Mouse (Mus musculus) ovary, postnatal 10 days (tissue): ENCODE data around the gene M1ap.

Experiments used
- DNase-seq: peaks from one replicate; pipeline ENCODE4 v3.0.0; 2022; ENCODE audit warnings: low spot score

The M1ap gene

DNA sequence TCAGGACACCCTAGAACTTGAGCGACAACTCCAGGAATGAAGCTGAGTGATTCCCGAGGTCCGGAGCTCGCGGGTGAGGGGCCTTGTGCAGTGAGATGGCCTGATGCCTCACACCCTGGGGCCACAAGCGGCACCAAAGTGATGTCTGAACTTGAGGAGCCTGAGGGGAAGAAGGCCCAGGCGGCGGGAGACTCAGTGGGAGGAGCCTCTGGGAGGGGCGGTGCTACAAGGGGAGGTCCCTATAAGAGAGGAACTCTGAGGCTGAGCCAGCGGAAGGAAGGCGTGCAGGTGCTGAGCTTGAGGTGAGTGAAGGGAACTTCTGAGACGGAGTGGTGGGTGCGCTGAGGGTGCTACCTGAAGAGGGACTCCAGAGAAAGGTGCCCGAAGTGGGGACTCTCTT, at the start of gene M1ap:
Gene M1ap (plus strand): TSS at position 252 of the 400 bp plus-strand sequence.
- no peak for DNase-seq

DNA sequence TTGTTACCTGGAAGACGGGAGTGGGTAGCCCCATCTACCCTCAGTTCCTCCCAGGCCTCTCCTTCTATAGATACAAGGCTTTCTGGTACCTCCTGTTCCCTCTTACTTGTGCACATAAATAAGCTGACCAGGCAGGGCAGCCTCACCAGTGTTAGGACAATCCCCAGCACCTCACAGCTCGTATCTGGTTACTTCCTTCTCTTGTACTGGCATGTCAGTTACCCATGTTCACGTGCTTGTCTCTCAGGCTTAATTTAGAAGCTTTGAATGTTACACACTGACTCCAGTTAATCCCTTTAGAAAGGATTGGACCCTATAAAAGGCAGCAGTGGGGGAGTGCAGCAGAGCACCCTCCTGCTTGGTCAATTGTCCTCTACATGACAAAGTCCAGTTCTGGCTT, 49.4 kb upstream of the M1ap start:
- no peak for DNase-seq

DNA sequence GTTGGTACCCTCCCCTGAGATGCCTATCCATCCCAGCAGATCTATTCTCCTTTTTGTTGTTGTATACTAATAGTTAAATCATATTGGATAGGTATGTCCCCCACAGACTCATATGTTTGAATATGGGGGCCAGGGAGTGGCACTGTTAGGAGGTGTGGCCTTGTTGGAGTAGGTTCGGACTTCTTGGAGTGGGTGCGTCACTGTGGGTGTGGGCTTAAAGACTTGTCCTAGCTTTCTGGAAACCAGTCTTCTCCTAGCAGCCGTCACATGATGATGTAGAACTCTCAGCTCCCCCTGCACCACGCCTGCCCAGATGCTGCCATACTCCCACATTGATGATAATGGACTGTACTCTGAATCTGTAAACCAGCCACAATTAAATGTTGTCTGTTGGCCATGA, 48.5 kb upstream of the M1ap start:
- no peak for DNase-seq

DNA sequence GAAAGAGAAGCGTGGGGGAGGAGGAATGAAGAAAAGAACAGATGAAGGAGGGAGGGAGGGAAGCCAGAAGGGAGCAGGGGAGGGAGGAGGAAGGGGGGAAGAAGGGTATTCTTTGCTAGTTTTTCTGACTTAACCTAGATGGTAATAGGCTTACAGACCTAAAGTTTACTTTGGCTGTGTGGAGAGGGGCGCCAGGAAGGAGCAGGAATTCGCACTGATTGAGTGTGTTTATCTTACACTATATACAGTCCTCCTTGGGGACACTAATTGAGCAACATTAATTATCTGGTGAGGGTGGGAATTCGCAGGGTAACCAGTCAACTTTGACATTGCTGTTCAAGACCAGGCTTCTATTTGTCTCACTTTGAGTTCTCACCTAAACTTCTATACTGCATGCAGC, 48.0 kb upstream of the M1ap start:
- DNase-seq = no peak

DNA sequence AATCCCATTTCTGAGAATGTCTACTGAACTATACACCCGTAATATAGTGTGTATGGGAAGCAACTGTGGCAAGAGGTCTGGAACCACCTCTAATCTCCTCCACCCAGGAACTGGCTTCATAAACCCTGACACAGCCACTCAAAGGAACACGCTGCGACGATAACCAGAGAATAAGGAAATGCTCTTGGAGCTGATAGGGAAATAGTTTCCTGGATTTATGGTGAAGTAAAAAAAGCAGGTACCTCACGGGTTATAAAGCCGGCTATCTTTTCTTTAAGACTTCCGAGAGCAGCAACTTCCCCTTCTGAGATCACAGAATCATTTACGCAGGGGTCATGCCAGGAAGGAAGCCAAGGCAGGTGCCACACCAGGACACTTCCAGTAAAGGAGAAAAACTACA, 44.1 kb upstream of the M1ap start:
- DNase-seq = no peak

DNA sequence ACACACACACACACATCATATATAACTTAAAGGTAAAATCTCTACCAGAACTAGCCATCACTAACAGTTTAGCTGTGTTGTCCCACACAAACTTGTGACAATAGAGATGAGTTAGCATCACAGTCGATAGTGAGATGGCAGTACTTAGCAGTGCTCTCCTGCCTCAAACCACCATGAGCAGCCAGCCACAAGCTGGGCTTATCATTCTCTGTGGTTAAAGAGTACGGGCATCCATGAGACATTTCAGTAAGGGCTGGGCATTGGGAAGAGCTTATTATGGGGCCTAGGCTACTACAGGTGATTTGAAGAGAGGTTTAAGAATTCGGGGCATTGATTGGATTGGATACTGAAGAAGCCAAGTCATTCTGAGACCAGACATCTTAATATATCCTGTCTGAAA, 39.7 kb upstream of the M1ap start:
- DNase-seq = no peak

DNA sequence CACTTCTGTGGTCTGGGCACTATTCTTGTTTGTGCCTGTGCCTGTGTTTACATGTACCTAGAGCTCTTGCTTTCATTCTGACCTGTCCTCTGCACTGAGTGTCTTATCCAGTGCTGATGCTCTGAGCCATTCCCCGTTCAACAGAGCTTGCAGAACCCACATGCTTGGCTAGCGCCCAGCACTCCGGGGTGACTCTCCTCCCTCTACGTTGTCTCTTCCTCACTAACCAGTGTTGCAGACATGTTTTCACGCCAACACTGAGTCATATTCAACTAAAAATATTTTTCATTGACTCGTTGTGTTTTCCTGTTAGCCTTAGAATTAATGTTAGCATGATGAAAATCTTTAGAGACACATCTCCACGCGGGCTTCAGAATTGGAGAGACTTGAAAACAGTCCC, 38.7 kb upstream of the M1ap start:
- no peak for DNase-seq

DNA sequence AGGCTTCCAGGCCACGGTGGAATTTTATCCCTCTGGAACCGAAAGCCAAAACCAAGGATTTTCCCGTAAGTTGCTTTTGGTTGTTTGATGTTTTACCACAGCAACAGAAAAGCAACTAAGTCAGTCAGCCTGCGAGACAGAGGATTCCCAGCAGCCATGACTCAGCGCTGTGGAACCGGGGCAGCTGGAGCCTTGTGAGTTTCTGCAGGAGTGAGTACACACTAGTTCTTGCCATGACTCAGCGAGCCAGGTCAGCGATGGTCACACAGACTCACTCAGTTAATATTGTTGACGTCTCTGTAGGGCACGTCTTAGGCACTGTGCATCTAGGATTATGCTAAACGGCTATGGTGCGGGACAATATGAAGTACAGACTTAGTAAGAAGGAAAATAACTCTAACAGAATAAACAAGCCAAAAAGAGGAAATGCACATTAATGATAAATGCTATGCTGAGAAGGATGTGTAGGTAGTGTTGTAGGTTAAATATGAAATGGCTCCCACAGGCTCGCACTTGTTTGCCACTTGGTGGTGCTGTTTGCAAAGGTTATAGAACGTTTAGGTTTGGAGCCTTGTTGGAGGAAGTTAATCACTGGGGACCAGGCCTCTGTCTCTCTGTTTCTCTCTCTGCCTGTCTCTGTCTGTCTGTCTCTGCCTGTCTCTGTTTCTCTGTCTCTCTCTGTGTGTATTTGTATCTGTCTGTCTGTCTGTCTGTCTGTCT, 37.4 kb upstream of the M1ap start:
- DNase-seq = no peak

DNA sequence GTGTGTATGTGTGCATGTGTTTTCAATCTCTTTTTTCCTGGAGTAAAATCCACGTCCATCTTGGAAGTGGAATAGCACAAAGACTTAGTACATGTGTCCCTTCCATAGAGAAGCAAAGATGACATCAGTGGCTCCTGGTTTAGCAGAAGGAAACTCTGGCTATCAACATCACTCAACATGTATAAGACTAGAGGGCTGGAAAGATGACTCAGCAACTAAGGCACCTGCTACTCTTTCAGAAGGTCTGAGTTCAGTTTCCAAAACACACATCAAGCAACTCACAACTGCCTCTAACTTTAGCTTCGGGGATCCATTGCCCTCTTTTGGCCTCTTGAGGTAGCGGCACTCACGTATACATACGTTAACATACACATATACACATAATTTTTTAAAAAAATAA, 35.4 kb upstream of the M1ap start:
- no peak for DNase-seq

DNA sequence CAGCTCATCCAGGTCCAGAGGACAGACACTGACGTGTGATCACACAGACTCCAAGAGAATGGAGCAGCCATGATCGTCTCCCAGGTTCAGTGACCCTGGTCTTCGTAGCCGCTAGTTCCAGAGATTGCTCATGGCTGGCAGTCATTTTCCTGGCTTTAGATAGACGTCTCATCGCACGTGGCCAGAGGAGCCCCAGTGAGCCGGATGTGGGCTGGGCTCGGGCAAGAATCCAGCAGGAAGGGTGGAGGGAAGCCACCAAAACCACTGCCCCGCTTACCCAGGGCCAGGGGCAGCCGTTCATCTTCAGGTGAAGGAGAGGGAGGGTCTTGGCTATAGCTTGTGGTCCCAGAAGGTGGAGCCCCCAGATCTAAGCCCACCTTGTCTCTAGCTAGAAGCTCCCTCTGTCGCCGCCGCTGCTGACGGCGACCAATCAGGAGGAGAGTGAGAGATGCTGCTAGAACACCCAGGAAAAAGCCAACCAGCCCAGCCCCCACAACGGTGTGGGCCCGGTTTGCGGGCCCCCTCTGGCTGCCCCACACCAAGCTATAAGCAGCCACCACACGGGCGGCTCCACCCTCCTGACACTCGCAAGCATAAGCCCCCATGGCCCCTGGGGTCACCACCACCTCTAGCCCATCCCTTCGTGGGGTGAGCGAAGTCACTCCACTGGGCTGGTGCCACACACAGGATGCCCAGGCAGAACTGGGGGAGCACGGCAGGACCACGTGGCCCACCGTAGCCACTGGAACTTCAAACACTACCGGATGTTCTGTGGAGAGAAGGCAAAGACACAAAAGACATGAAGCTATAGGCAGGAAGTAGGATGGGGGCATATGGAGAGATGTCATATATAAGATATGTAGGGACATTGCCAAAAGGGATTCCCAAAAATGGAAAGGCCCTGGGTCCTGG, 33.1 kb upstream of the M1ap start:
- no peak for DNase-seq

DNA sequence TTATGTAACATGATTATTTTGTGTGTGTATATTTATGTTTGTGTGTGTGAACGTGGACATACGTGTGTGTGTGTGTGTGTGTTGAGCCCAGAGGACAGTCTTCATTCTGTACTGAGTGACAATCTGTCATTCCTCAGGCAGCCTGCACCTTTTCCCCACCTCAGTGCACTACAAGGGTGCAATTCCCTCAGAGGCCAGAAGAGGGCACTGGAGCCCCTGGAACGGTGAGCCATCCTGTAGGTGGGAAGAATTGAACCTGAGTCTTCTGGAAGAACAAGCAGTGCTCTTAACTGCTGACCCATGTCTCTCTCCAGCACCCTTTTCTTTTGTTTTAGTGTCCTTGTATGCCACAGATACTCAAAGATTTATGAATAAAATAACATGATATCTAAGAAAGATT, 30.8 kb upstream of the M1ap start:
- DNase-seq = no peak

DNA sequence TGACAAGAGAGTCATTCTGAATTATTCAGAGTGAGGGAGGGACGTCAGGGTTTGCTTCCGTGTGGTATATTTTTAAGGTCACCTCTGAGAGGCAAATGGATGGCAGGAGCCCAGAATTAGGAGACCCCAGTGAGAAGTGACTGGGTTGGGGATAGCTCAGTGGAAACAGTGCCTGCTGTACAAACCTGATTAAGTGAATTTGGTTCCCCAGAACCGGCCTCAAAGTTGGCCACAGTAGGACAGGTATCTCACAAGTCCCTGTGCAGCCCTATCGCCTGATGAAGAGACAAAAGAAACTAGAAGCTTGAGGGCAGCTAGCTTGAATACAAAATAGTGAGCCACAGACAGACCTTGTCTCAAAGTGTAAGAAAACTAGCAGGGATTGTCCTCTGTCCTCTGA, 30.2 kb upstream of the M1ap start:
- DNase-seq = no peak

DNA sequence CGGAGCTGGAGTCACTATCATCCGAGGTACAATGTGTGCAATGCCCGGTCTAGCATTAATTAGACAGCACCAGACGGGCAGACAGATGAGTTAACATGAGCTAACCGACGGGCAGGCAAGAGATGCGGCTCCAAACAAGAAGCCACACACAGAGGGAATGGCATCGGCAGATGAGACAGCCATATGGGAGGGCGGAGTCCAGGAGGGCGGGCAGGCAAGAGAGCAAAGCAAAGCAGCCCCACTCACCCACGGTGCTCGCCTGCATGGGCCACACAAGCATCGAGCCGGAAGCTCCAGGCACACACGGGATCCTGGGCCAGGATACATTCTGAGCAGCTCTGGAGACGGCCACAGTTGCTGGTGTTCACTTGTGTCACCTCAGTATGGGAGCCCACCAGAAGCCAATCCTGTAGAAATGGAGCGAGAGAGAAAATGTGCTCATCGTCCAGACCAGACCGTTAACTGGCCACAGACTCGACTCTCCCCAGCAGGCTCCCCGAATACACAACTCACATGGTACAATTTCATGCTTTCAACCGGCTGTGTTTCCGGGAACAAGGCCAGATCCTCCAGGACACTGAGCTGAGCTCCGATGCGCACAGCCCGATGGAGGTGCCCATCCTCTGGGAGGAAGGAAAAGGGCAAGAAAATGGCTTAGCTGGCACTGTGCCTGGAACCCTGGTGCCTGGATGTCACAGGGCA, 29.5 kb upstream of the M1ap start:
- DNase-seq = no peak

DNA sequence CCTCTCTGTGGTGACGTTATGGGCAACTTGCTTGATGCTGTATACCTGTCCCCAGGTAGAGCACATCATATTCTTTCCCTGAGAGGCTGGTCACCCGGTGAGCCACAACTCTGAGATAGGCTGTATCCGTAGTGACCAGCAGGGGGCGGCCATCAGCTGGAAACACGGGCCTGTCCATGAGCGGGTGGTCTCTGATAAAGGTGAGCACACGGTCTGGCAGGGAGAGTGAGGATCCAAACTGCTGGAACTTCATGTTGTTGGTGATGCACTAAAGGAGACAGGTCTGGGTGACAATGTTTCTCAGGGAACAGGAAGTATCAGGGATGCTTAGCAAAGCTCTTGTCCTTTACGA, 28.9 kb upstream of the M1ap start:
- no peak for DNase-seq

DNA sequence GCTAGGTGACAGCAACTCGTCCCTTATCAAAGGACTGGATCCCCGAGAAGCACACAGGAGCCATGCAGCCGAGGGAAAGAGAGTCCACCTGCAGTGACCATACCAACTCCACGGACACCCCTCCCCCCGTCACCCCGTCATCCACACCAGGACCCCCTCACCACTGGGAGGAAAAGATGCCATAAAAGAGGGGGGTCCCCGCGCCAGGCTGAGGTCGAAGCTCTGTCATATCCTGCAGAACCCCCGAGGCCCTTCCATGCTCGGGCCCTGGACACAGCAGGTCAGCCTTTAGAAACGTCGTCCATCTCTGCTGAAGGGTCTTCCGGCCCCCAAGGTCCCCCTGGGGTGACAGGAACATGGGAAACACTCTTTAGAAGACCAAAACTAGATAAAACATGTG, 28.3 kb upstream of the M1ap start:
- no peak for DNase-seq

DNA sequence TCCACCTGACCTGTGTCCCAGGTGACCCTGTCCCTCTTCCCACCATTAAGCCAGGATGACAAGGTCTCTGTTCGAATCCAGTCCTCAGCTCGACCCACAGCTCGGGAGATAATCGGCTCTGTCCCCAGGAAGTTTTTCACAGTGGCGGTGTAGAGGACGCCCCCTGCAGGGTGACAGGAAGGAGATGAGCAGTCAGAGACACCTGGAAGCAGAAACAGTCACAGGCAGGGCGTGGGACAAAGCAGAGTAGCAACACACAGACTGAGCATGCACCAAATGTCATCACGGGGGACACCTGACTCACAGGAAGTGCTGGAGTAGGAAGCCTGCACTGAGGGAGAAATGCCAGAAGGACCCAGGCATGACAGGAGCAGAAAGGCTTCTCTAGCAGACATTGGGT, 27.2 kb upstream of the M1ap start:
- no peak for DNase-seq

DNA sequence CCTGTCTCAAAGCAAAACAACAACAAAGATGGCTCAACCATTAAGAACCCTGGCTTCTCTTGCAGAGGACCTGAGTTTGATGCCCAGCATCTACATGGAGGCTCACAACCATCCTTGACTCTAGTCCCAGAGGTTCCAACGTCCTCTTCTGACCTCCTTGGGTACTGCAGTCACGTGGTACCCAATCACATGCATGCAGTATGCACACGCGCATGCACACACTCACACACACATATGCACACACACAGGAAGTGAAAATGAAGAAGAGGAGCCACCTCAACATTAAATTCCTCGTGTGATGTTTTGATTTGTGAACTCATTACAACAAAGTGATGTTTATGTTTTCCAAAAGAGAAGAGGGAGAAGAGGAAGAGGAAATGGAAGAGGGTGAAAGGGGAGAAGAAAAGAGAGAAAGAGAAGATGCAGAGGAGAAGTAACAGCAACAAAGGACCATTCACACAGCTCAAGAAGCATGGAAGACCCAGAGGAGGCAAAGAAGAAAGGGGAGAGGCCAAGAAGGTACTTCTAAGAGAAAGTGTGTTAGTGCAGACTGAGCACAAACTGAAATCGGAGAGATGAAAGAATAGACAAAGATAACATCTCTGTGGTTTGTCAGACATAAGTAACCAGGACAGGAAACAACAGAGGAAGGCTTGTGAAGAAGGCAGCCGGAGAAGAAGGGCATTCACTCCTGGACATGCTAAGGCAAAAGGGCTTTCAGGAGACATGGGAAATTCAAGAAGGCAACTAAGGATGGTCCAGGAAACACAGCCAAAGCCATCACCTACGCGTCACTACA, 25.1 kb upstream of the M1ap start:
- DNase-seq = no peak

DNA sequence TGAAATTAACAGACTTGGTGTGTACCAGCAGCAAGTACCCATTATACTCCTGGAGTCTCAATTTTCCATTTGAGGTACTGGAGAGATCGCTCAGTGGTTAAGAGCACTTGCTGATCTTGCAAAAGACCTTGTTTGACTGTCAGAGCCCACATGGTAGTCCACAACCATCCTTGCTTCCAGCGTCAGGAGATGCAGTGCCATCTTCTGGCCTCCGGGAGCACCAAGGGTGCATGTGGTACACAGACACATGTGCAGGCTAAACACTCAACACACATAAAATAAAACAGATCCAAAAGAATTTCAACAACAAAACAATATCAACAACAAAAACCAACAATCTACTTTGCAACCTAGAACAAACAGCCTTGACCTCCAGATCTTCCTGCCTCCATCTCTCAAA, 21.7 kb upstream of the M1ap start:
- DNase-seq = no peak

DNA sequence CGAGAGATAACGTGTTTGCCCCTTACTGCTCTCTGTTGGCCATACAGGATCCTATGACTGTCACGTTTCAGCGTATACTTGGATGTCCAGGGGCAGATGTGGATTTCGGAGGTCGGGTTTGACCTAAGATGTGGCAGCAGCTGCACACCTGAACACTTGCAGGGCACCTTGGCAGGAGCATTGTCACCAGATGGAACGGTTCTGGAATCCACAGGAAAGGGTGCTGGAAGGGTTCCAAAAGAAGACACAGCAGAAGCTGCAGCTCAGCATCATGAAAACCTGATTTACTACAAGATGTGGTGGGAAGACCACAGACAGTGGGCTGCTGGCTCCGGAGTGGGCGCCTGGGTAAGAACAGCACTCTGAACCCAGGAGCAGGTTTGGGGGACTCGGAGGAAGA, 20.6 kb upstream of the M1ap start:
- DNase-seq = no peak

DNA sequence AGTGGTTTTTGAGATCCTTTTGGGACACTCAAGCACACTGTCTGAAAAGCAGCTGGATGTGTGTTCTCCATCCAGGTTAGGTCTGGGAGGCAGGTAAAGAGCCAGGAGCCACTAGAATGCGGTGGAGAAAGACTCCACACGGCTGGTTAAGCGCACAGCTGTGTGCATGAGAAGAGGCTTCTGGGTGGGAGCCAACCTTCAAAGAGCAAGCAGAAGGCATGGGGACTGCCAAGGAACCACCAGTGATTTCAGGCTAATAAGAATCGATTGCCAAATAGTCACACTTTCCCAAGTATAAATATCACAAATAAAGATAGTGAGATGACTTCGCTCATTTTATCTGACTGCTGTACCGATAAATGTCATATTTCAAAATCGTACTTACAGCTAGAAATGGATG, 20.2 kb upstream of the M1ap start:
- DNase-seq = no peak

DNA sequence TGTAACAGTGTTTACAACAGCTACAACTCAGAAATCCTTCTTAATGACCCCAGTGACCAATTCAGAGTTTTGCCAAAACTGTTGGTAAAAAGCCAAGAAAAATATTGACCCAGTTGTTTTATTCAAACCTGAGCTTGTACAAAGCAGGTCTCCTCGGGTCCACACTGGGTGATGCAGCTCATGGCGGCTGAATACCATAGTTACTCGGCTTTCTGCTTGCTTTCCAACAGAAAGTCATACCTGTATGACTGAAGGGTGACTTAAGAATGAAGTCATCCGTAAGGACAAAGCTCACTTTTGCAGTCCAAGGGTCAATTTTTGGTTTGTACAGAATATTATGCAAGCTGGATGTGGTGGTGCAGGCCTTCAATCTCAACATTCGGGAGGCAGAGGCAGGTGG, 19.1 kb upstream of the M1ap start:
- no peak for DNase-seq

DNA sequence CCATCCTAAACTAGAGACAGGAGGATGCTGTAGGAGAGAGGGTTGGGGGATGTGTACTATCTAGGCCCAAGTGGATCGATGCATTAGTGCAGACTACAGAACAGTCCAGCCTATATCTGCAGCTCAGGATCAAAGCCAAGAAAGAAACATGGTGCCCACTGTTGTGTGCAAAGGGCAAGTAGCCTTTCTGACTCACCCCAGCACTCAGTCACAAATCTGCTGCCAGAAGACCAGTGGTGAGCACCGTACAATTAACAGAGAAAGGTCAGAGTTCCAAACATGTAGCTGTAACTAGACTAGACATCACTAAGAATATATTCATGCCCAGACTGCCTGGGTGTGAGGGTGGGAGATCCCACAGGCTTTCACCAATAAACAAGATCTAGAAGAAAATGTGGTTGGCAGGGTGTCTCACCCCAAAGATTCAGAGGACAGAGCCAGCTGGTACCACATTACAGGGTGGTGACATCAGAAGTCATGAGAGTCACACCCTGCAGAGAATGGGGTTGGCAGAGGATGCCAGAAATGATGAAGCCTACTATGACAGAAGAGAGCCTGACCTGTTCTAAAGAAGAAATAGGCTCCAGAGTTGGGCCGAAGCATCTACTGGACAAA, 12.0 kb upstream of the M1ap start:
- DNase-seq = no peak
